Mouse (Mus musculus) ES-E14 (cell line): ENCODE data around the gene Elovl5.

Experiments
- CHD2 ChIP-seq: IDR thresholded peaks from 2 replicates; pipeline ENCODE4 v1.6.1; 2014; ENCODE audit warnings: mild to moderate bottlenecking, low read depth, low read length, inconsistent platforms
- ZNF384 ChIP-seq: IDR thresholded peaks from 2 replicates; pipeline ENCODE4 v1.6.1; 2012; ENCODE audit warnings: low read depth, low read length, inconsistent platforms

DNA sequence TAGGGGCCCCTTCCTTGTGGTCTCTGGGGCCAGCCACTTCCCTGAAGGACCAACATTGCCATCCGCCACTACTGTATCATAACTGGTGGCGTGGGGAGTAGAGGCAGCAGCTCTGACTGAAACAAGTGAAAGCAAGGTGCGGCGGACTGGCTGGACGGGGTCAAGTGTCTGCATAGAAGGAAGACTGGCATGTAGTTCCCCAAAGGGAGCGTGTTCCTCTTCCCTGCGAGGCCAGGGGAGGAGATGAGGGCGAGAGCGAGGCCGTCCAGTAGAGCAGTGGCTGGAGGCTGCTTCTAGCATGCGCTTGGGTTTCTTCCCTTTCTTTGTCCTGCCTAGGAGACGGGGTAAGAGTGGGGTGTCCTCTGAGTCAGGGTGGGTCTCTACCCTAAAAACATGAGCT is 42.6 kb downstream of the Elovl5 start:
- TF ChIP-seq ZNF384 (no peak), CHD2 (no peak)
